Mouse (Mus musculus): ENCODE measurements at regions not wholly inside any gene's neighbourhood (a gene's known extent, or its start where the extent isn't known, plus 50 kb on each side); places are given as distances from the start of the nearest gene placed in this dataset.

DNA sequence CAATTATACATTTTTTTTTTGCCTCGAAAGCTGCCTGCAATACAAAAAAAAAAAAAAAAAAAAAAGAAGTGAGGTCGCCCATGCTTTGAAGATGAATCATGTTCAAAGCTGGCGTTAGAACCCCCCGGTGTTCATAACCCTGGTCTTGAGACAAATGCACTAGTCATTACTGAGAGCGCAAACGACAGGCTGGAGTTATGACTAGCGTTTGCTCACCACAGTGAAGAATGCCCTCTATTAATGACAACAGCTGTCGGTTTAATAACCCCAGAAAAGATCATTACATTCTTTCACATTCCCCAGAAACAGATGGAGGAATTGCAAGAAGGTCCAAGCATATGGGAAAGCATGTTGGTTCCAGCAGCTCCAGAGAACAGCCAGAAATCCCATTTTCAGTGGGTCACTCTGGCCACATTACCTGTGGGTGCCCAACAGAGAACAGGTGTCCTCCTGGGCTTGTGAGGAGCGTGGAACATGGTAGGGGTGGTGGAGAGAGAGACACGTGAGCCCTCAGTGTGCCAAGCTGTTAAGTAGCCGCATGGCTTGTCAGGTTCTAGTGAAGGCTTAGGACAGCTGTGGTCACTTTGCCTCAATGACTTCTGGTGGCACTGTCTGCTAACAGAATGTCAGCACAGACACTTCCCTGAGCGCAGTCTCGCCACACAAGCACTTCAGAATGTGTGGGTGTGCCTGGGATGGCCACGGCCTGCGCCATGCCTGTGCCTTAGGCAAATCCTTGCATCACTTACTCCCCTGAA, 60.4 kb downstream of the Aipl1 start:
- no peak overlapping the region for H3K4me2 ChIP-seq (ENCODE audit: low read depth, low read length)
- H3K4me3 ChIP-seq (ENCODE audit: low read depth, low read length): no peak overlapping the region
- DNase-seq (ENCODE audit: low spot score) (no peak), ATAC-seq (replicated peaks; ENCODE audit: insufficient number of reproducible peaks, low FRiP score, low TSS enrichment, low read depth) (no peak)
- H3K9ac ChIP-seq (replicated peaks; ENCODE audit: low read length): no peak overlapping the region
- no peak overlapping the region for H3K27ac ChIP-seq (replicated peaks; ENCODE audit: low read depth, low read length)
- no peaks in the 10 kb centered on the region for H3K4me1 ChIP-seq (ENCODE audit: control insufficient read depth, insufficient read depth, low read length)
- H3K27me3 ChIP-seq (ENCODE audit: control insufficient read depth, insufficient read depth, low read length): no peaks in the 10 kb centered on the region
- WGBS: 79% methylated on average over 15 of the region's 15 CpGs
- H3K9me3 ChIP-seq (replicated peaks; ENCODE audit: control insufficient read depth, low read length): no peaks in the 10 kb centered on the region
- no peaks in the 10 kb centered on the region for H3K36me3 ChIP-seq (replicated peaks; ENCODE audit: control insufficient read depth, insufficient read depth, low read depth, low read length)

DNA sequence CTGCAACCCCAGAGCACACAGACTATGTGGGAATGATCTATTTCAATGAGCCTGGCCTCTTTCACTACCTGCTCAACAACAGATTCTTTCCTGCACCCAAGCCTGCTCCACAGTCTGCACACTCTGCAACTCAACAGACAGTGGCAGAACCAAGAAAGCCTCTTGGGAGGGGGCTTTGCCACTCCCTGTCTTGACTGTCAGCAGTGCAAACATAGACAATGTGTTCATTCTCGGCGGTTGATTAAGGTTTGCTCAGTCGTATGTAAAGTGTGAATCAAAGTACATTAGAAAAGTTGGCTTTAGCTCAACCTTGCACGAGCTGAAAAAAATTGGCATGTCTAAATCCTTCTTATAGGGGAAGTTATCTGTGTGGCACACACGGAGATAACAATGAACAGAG, 66.0 kb downstream of the Aipl1 start:
- Histone ChIP-seq H3K27ac (replicated peaks; ENCODE audit: low read depth, low read length) (no peak overlapping the region), H3K4me2 (ENCODE audit: low read depth, low read length) (no peak overlapping the region), H3K27me3 (ENCODE audit: control insufficient read depth, insufficient read depth, low read length) (no peaks in the 10 kb centered on the region), H3K36me3 (replicated peaks; ENCODE audit: control insufficient read depth, insufficient read depth, low read depth, low read length) (no peaks in the 10 kb centered on the region), H3K4me3 (ENCODE audit: low read depth, low read length) (no peak overlapping the region), H3K9me3 (replicated peaks; ENCODE audit: control insufficient read depth, low read length) (no peaks in the 10 kb centered on the region), H3K9ac (replicated peaks; ENCODE audit: low read length) (no peak overlapping the region), H3K4me1 (ENCODE audit: control insufficient read depth, insufficient read depth, low read length) (no peaks in the 10 kb centered on the region; the same call in 1 of the 2 replicates)
- ATAC-seq (replicated peaks; ENCODE audit: insufficient number of reproducible peaks, low FRiP score, low TSS enrichment, low read depth) (no peak), DNase-seq (ENCODE audit: low spot score) (no peak)
- 88% methylated on average over 5 of the region's 5 CpGs for WGBS

DNA sequence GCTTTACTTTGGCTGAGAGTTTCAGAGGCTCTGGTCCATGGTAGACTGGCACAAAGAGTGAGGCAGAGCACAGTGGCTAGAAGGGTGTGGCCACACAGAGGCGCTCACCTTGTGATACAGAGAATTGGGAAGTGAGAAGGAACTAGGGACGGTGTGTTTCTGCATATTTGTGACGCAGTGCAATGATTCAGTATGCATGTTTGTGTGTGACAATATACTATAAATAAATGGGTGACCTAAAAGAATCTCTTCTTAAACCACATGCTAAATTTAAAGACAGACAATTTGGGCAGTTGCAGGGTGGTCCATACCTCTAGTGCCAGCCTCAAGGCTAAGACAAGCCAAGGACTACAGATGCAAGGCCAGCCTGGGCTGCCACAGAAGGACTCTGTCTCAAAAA, 75.0 kb downstream of the Aipl1 start:
- no peaks in the 10 kb centered on the region for H3K4me1 ChIP-seq (ENCODE audit: control insufficient read depth, insufficient read depth, low read length)
- no peaks in the 10 kb centered on the region for H3K36me3 ChIP-seq (replicated peaks; ENCODE audit: control insufficient read depth, insufficient read depth, low read depth, low read length)
- H3K4me2 ChIP-seq (ENCODE audit: low read depth, low read length): no peak overlapping the region
- ATAC-seq (replicated peaks; ENCODE audit: insufficient number of reproducible peaks, low FRiP score, low TSS enrichment, low read depth) (no peak), DNase-seq (ENCODE audit: low spot score) (no peak)
- WGBS: 79% methylated on average over 3 of the region's 3 CpGs
- no peak overlapping the region for H3K27ac ChIP-seq (replicated peaks; ENCODE audit: low read depth, low read length)
- H3K9me3 ChIP-seq (replicated peaks; ENCODE audit: control insufficient read depth, low read length): no peaks in the 10 kb centered on the region
- H3K9ac ChIP-seq (replicated peaks; ENCODE audit: low read length): no peak overlapping the region
- H3K4me3 ChIP-seq (ENCODE audit: low read depth, low read length): no peak overlapping the region
- no peaks in the 10 kb centered on the region for H3K27me3 ChIP-seq (ENCODE audit: control insufficient read depth, insufficient read depth, low read length)

DNA sequence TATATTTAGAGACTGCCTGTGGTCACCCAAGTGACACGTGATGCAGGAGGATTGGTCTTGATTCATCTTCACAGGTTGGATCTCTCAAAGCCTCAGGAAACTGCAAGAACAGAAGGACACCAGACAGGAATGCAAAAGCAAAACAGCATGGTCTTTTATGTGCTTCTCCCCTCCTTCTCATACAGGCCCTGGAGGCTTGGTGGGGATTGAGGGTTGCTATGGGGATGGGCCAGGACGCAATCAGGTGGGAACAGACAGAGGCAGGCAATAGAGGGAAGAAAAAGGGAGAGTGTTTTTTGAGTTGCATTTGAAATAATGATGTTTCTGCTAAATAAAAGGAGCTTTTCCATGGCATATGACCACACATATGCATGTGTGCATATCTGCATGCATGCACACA, 84.8 kb downstream of the Aipl1 start:
- no peak for DNase-seq (ENCODE audit: low spot score)
- Histone ChIP-seq H3K4me3 (ENCODE audit: low read depth, low read length) (no peak overlapping the region), H3K4me1 (ENCODE audit: control insufficient read depth, insufficient read depth, low read length) (no peaks in the 10 kb centered on the region), H3K27me3 (ENCODE audit: control insufficient read depth, insufficient read depth, low read length) (no peaks in the 10 kb centered on the region), H3K27ac (replicated peaks; ENCODE audit: low read depth, low read length) (no peak overlapping the region), H3K4me2 (ENCODE audit: low read depth, low read length) (no peak overlapping the region), H3K9ac (replicated peaks; ENCODE audit: low read length) (no peak overlapping the region), H3K36me3 (replicated peaks; ENCODE audit: control insufficient read depth, insufficient read depth, low read depth, low read length) (no peaks in the 10 kb centered on the region), H3K9me3 (replicated peaks; ENCODE audit: control insufficient read depth, low read length) (no peaks in the 10 kb centered on the region)
- WGBS: 73% methylated on average over 2 of the region's 2 CpGs
- no peak for ATAC-seq (replicated peaks; ENCODE audit: insufficient number of reproducible peaks, low FRiP score, low TSS enrichment, low read depth)

DNA sequence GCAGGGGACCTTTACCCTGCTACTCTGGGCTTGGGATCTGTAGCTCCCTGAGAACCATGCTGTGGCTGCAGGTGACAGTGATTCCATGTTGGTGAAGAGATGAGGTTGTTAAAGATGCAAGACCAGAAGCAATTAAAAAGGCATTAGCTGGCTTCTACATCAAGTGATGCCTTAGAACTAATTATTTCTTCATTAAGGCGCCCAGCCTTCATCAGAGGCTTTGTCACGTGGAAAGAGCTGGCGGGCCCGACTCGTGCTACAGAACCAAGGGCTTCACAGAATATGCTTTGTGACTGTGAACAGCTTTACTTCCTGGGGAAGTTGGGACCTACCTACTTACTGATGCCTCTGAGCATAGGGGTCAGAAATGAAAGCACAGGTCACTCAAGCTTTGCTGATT, 90.1 kb downstream of the Aipl1 start:
- H3K27me3 ChIP-seq (ENCODE audit: control insufficient read depth, insufficient read depth, low read length): no peaks in the 10 kb centered on the region
- no peak overlapping the region for H3K4me3 ChIP-seq (ENCODE audit: low read depth, low read length)
- no peaks in the 10 kb centered on the region for H3K4me1 ChIP-seq (ENCODE audit: control insufficient read depth, insufficient read depth, low read length)
- DNase-seq (ENCODE audit: low spot score): no peak
- H3K9me3 ChIP-seq (replicated peaks; ENCODE audit: control insufficient read depth, low read length): no peaks in the 10 kb centered on the region
- H3K36me3 ChIP-seq (replicated peaks; ENCODE audit: control insufficient read depth, insufficient read depth, low read depth, low read length): no peaks in the 10 kb centered on the region
- no peak overlapping the region for H3K4me2 ChIP-seq (ENCODE audit: low read depth, low read length)
- H3K27ac ChIP-seq (replicated peaks; ENCODE audit: low read depth, low read length): no peak overlapping the region
- H3K9ac ChIP-seq (replicated peaks; ENCODE audit: low read length): no peak overlapping the region
- ATAC-seq (replicated peaks; ENCODE audit: insufficient number of reproducible peaks, low FRiP score, low TSS enrichment, low read depth): no peak
- 87% methylated on average over 5 of the region's 5 CpGs for WGBS

DNA sequence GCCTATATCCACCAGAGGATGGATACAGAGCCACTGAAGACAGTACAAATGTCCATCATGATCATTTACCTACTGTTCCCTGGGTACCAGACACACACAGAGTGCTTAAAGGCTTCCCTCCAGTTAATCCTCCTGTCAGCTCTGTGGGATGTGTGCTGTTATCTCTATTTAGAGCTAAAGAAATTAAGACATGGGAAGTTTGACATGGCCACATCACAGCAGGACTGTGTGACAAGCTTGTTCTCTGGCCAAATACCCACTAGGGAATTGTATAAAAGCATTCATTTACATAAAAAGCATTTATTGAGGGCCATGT, 92.3 kb downstream of the Aipl1 start:
- Histone ChIP-seq H3K9ac (replicated peaks; ENCODE audit: low read length) (no peak overlapping the region), H3K36me3 (replicated peaks; ENCODE audit: control insufficient read depth, insufficient read depth, low read depth, low read length) (no peaks in the 10 kb centered on the region), H3K9me3 (replicated peaks; ENCODE audit: control insufficient read depth, low read length) (no peaks in the 10 kb centered on the region), H3K27me3 (ENCODE audit: control insufficient read depth, insufficient read depth, low read length) (no peaks in the 10 kb centered on the region), H3K4me3 (ENCODE audit: low read depth, low read length) (no peak overlapping the region), H3K4me2 (ENCODE audit: low read depth, low read length) (no peak overlapping the region), H3K27ac (replicated peaks; ENCODE audit: low read depth, low read length) (no peak overlapping the region), H3K4me1 (ENCODE audit: control insufficient read depth, insufficient read depth, low read length) (no peaks in the 10 kb centered on the region)
- ATAC-seq (replicated peaks; ENCODE audit: insufficient number of reproducible peaks, low FRiP score, low TSS enrichment, low read depth) (no peak), DNase-seq (ENCODE audit: low spot score) (no peak)

DNA sequence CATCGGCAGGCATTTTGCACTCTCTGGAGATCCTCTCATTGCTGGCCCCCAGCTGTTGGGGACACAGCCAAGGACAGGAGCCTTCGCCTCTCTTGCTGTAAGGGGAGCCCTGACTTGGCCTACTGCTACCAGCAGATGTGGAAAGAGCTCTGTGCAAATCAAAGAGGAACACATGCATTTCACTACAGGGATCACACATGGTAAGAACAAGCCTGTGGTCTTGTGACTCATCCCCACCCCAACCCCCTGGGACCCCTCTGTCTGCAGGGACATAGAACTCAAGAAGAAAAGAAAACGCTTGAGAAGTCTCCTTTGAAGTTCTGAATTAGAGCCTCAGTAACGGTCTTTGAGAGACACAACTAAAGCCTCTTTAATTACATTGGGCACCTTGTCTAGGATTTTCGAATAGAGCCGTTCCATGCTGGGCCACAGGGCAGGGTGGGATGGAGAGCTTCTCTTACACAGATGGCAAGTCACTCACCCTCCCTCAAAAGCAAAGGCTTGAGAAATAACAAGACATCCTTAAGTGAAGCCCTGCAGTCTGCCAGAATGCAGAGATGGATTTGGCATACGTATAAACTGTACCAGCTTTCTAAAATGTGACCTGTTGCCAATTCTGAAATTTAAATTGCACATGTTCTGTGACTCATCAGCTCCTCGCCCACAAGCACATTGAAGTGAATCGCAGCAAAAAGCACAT, 92.8 kb downstream of the Aipl1 start:
- WGBS: 57% methylated on average over 9 of the region's 9 CpGs
- ATAC-seq (replicated peaks; ENCODE audit: insufficient number of reproducible peaks, low FRiP score, low TSS enrichment, low read depth): no peak
- H3K9ac ChIP-seq (replicated peaks; ENCODE audit: low read length): no peak overlapping the region

DNA sequence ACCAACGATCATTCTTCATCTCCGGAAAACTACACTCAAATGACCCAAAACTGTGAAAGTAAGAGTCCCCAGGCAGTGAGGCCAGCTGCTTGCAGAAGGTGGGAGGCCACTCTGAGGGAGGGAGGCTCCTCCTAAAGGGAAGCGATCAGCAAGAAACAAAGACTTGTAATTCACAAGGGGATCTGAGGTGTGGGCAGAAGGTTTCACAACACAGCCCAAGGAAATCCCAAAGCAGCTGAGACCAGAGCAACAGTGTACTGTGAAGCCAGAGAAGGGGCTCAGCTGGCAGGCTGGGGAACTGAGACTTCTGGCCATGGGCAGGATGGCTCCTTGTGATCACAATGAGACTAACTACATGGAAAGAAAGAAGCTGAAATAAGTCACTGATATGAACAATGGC, 93.8 kb downstream of the Aipl1 start:
- Histone ChIP-seq H3K4me3 (ENCODE audit: low read depth, low read length) (no peak overlapping the region), H3K9ac (replicated peaks; ENCODE audit: low read length) (no peak overlapping the region), H3K27ac (replicated peaks; ENCODE audit: low read depth, low read length) (no peak overlapping the region), H3K4me2 (ENCODE audit: low read depth, low read length) (no peak overlapping the region), H3K9me3 (replicated peaks; ENCODE audit: control insufficient read depth, low read length) (no peaks in the 10 kb centered on the region), H3K27me3 (ENCODE audit: control insufficient read depth, insufficient read depth, low read length) (no peaks in the 10 kb centered on the region), H3K4me1 (ENCODE audit: control insufficient read depth, insufficient read depth, low read length) (no peaks in the 10 kb centered on the region), H3K36me3 (replicated peaks; ENCODE audit: control insufficient read depth, insufficient read depth, low read depth, low read length) (no peaks in the 10 kb centered on the region)
- ATAC-seq (replicated peaks; ENCODE audit: insufficient number of reproducible peaks, low FRiP score, low TSS enrichment, low read depth) (no peak), DNase-seq (ENCODE audit: low spot score) (no peak)
- 50% methylated on average over 3 of the region's 3 CpGs for WGBS

More for the DNA sequence above, 92.8 kb downstream of the Aipl1 start:
- no peak overlapping the region for H3K4me3 ChIP-seq (ENCODE audit: low read depth, low read length)
- H3K4me1 ChIP-seq (ENCODE audit: control insufficient read depth, insufficient read depth, low read length): no peaks in the 10 kb centered on the region
- H3K27ac ChIP-seq (replicated peaks; ENCODE audit: low read depth, low read length): no peak overlapping the region
- no peaks in the 10 kb centered on the region for H3K36me3 ChIP-seq (replicated peaks; ENCODE audit: control insufficient read depth, insufficient read depth, low read depth, low read length)
- no peaks in the 10 kb centered on the region for H3K27me3 ChIP-seq (ENCODE audit: control insufficient read depth, insufficient read depth, low read length)
- no peak overlapping the region for H3K4me2 ChIP-seq (ENCODE audit: low read depth, low read length)
- DNase-seq (ENCODE audit: low spot score): no peak
- H3K9me3 ChIP-seq (replicated peaks; ENCODE audit: control insufficient read depth, low read length): no peaks in the 10 kb centered on the region
